Mouse (Mus musculus) skeletal muscle tissue, adult 2 months (tissue): ENCODE results near the gene Vmn2r91.
"Not testable (repeated sequence)": the region's sequence is repeated elsewhere in the genome, so short reads cannot be mapped to it uniquely, and the experiment has no call there.

ENCODE experiments used
- DNase-seq: peaks from one replicate; pipeline ENCODE4 v3.0.0-alpha.2; 2012; ENCODE audit warnings: low read depth, low spot score

The Vmn2r91 gene

GRCm38 (mm10) chr17:18084716-18085115 is at the start of gene Vmn2r91:
TSS of gene Vmn2r91 (plus strand) at chr17:18085016.
- not testable (repeated sequence) for DNase-seq

GRCm38 (mm10) chr17:18049124-18049523 is 35.7 kb upstream of the Vmn2r91 start, which contains the start of gene Vmn2r124:
TSS of gene Vmn2r124 (plus strand) at chr17:18049424.
- DNase-seq = no peak

- not testable (repeated sequence) for DNase-seq
These were observed 10.8 kb downstream of the Vmn2r91 start for GRCm38 (mm10) chr17:18095626-18096025.

GRCm38 (mm10) chr17:18102265-18102664 is 17.4 kb downstream of the Vmn2r91 start:
- not testable (repeated sequence) for DNase-seq

GRCm38 (mm10) chr17:18151587-18151986 is 66.8 kb downstream of the Vmn2r91 start, which contains the start of gene Vmn2r92:
TSS of gene Vmn2r92 (plus strand) at chr17:18151887.
- not testable (repeated sequence) for DNase-seq

GRCm38 (mm10) chr17:18161194-18161593 is 76.4 kb downstream of the Vmn2r91 start:
- DNase-seq = not testable (repeated sequence)
